Mouse (Mus musculus) B cell, adult 62 days (primary cell): ENCODE results near the gene Vmn1r178. TPM values are rescaled to one million over a fixed set of nuclear protein-coding genes. Genes with fewer than 3 reads are reported as not detected.

ENCODE experiments used
- total RNA-seq: library from RNA; stranded (reverse); gene quantifications from 4 replicates; pipeline ENCODE4 v1.2.4, GENCODE M21; 2023

Gene Vmn1r178
- not detected in 4 replicates for total RNA-seq

GRCm38 (mm10) chr7:23891709-23892108 is at the start of gene Vmn1r178:
Gene Vmn1r178 (plus strand): TSS chr7:23892009.

DNA sequence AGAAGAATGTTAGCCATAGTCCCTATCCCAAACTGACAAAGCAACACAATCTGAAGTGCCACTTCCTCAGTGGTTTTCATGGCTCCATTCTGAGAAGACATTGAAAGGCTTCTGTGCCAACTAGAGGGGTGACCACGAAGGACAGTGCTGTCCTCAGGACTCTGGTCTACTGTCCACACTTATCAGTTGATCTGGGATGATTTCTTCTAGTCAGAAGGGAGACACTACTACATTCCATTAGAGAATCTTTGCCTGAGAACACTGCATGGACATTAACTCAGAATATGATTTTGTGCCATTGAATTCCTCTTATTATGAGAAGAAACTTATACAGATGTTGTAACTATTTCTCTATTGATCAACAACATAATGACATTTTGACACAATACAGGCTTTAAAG is 25.5 kb upstream of the Vmn1r178 start, which contains the start of gene Vmn1r177:
Gene Vmn1r177, minus strand, starts transcription at position 101 of the 400 bp plus-strand sequence.

GRCm38 (mm10) chr7:23926678-23927077 is 34.9 kb downstream of the Vmn1r178 start, which contains the start of gene Vmn1r179:
Gene Vmn1r179 (plus strand): TSS chr7:23926978.

Other genes with a start within 250 kb of the Vmn1r178 start
- gene Vmn1r172, start 233.7 kb upstream of the Vmn1r178 start, total RNA-seq = not detected in 4 replicates
- not detected in 4 replicates for gene Vmn1r173, start 191.3 kb upstream of the Vmn1r178 start, total RNA-seq
- gene Vmn1r174, start 139.7 kb upstream of the Vmn1r178 start, total RNA-seq = not detected in 4 replicates
- gene Vmn1r175, start 81.4 kb upstream of the Vmn1r178 start, total RNA-seq = not detected in 4 replicates
- gene Vmn1r176, start 54.6 kb upstream of the Vmn1r178 start, total RNA-seq = not detected in 4 replicates
- not detected in 4 replicates for gene Vmn1r177, start 25.6 kb upstream of the Vmn1r178 start, total RNA-seq
- not detected in 4 replicates for gene Vmn1r179, start 35.0 kb downstream of the Vmn1r178 start, total RNA-seq
- not detected in 4 replicates for gene Vmn1r180, start 58.6 kb downstream of the Vmn1r178 start, total RNA-seq
- not detected in 4 replicates for gene Vmn1r181, start 82.6 kb downstream of the Vmn1r178 start, total RNA-seq
- not detected in 4 replicates for gene V1rd19, start 109.7 kb downstream of the Vmn1r178 start, total RNA-seq
- not detected in 4 replicates for gene Vmn1r183, start 161.2 kb downstream of the Vmn1r178 start, total RNA-seq
- gene Zfp180, start 189.9 kb downstream of the Vmn1r178 start, total RNA-seq = 21.0 to 29.1 TPM (median 28.1 TPM) in 4 replicates
- gene Zfp112, start 220.3 kb downstream of the Vmn1r178 start, total RNA-seq = 2.5 to 5.3 TPM (median 4.1 TPM) in 4 replicates
- gene Zfp235, start 242.2 kb downstream of the Vmn1r178 start, total RNA-seq = 4.9 to 6.3 TPM (median 5.3 TPM) in 4 replicates